Mouse (Mus musculus): Measurements from ENCODE around the gene Cntn1.

DNA sequence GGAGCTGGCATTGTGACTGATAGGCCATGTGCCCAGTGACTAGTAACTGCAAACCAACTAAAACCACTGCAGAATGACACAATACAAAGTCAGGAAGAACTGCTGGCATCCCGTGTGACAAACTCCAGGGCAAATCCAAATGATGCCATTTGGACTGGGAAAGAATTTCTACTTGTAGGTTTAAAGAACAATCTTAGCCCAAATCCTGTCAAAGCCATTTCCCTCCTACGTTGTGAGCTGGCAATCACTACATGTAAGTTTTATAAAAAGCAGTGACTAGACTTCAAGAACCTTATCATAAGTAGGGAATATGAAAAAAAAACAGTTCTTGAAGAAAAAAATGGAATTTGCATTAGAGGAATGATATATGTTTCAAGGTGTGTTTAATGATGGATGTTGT, 170.5 kb downstream of the Cntn1 start:
- TF ChIP-seq CTCF (IDR thresholded peaks at IDR 0.05; ENCODE audit: control insufficient read depth, insufficient read depth, insufficient read length) (no peak), CEBPB (IDR thresholded peaks at IDR 0.05; ENCODE audit: low read depth) (no peak), FOSL1 (IDR thresholded peaks at IDR 0.05; ENCODE audit: insufficient read depth, low read length, poor library complexity, severe bottlenecking) (no peak), USF1 (IDR thresholded peaks at IDR 0.05; ENCODE audit: low read depth) (no peak)
